ENCODE assay signal across 1 mouse cellular context in the genomic region with DNA sequence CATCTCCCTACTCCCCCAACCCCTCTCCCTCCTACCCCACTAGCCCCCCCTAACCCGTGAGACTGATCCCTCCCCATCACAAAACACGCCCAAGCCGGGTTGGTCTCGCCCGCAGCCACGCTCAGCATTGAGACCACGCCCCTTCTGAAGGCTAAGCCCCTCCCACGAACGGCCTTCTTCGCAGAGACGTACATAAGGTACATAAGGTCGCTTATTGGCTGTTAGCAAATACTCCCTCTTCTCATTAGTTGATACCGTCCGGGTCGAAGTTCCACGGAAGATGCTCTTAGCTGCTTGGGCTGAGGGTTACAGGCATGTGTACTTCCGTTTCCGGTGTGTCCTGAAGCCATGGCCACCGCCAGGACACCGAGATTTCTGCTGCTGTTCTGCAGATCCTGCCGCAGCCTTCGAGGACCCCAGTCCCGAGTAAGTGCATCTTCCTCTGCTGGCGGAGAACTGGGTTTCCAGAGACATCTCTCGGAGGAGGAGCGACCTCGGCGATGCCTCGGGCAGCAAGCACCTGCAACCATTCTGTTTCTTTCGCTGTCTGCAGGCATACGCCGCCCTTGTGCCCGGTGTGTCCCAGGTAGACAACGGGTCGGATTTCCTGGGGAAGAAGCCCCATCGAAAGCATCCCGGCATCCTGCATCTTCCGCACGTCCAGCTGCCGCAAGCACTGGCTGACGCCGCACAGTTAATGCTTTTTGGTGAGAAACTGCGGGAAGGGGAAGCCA.
TF ChIP-seq lines count a peak whose summit lies in the region.

TSS of gene Mettl17 (plus strand) at position 245 of the 734 bp plus-strand sequence.

TF ChIP-seq in CH12.LX, 34 proteins besides CTCF, POLR2A, EP300 and RAD21 (continued from another document):
- no peak for TF ChIP-seq RCOR1 (conservative IDR thresholded peaks at IDR 0.05; ENCODE audit: low read depth, low read length)
- no peak for TF ChIP-seq PAX5 (IDR thresholded peaks at IDR 0.05; ENCODE audit: low read length)
- no peak for TF ChIP-seq JUND (conservative IDR thresholded peaks at IDR 0.05; ENCODE audit: low read depth, low read length)
- no peak for TF ChIP-seq BHLHE40 (IDR thresholded peaks at IDR 0.05; ENCODE audit: low read depth, low read length)
- TF ChIP-seq MAFK (IDR thresholded peaks at IDR 0.05; ENCODE audit: insufficient replicate concordance, low read length): no peak
- no peak for TF ChIP-seq NRF1 (IDR thresholded peaks at IDR 0.05; ENCODE audit: low read depth, low read length)
- peak; percentile 25; the same call in 1 of the 2 replicates for TF ChIP-seq IRF4 (IDR thresholded peaks at IDR 0.05; ENCODE audit: low read depth, low read length)
- TF ChIP-seq SMC3 (IDR thresholded peaks at IDR 0.05; ENCODE audit: low read depth, low read length): no peak
- TF ChIP-seq MAX (IDR thresholded peaks at IDR 0.05; ENCODE audit: low read length): peak; percentile 55; the same call in 1 of the 2 replicates
- no peak for TF ChIP-seq GABPA (IDR thresholded peaks at IDR 0.05; ENCODE audit: insufficient replicate concordance, low read depth, low read length)
- peak; percentile 76; the same call in 1 of the 2 replicates for TF ChIP-seq MXI1 (IDR thresholded peaks at IDR 0.05; ENCODE audit: low read depth, low read length)
- TF ChIP-seq MEF2A (IDR thresholded peaks at IDR 0.05; ENCODE audit: borderline replicate concordance, low read depth, low read length): peak; percentile 40; the same call in 1 of the 2 replicates
- no peak for TF ChIP-seq USF2 (conservative IDR thresholded peaks at IDR 0.05; ENCODE audit: low read depth, low read length)
- peak; percentile 83; the same call in 1 of the 2 replicates for TF ChIP-seq KAT2A (IDR thresholded peaks at IDR 0.05; ENCODE audit: insufficient replicate concordance, low read length)
- TF ChIP-seq TBP (conservative IDR thresholded peaks at IDR 0.05; ENCODE audit: low read depth, low read length): peak; percentile 82
- TF ChIP-seq ZKSCAN1 (IDR thresholded peaks at IDR 0.05; ENCODE audit: borderline replicate concordance, low read depth, low read length): no peak
- peak; percentile 84 for TF ChIP-seq MAZ (IDR thresholded peaks at IDR 0.05; ENCODE audit: low read depth, low read length)
- TF ChIP-seq TCF12 (IDR thresholded peaks at IDR 0.05; ENCODE audit: low read depth, low read length): peak; percentile 64; the same call in 1 of the 2 replicates
- TF ChIP-seq ZMIZ1 (IDR thresholded peaks at IDR 0.05; ENCODE audit: low read depth, low read length): peak; percentile 79; the same call in 1 of the 2 replicates
- TF ChIP-seq ZC3H11A (IDR thresholded peaks at IDR 0.05; ENCODE audit: low read depth, low read length): no peak
